Mouse (Mus musculus): ENCODE measurements around the gene Pou2f2.

The Pou2f2 gene

DNA sequence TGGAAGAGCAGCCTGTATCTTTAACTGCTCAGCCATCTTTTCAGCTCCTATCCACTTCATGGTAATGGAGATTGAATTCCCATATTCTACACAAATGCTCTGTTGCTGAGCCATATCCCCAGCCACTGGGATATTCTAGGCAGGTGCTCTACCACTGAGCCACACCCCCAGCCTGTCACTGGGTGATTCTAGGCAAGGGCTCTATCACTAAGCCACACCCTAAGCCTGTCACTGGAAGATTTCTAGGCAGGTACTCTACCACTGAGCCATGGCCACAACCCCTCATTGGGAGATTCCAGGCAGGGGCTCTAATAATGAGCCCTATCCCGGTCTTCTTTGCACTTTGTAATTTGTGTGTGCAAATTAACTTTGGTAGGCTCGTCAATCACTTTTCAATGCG lies 15.6 kb upstream of the Pou2f2 start:
- no peak for DNase-seq (ENCODE audit: low spot score)

DNA sequence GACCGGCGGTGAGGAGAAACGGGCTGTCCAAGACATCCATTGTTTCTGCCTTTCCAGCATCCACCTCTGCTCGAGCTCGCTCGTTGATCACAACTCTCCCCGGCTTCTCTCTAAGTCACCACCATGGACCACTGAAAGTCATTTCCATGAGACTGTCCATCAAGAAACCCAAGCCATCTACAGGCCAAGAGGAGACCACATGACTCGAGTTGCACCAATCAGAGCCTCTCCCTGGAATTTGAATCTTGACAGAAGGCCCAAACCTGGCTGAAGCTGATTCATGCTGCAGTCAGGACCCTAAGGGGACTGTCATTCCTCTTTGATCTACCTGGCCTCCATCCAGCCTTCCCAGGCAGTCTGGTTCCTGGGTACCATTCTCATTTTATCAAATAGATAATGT lies 12.6 kb upstream of the Pou2f2 start:
- DNase-seq (ENCODE audit: low spot score), result no peak

DNA sequence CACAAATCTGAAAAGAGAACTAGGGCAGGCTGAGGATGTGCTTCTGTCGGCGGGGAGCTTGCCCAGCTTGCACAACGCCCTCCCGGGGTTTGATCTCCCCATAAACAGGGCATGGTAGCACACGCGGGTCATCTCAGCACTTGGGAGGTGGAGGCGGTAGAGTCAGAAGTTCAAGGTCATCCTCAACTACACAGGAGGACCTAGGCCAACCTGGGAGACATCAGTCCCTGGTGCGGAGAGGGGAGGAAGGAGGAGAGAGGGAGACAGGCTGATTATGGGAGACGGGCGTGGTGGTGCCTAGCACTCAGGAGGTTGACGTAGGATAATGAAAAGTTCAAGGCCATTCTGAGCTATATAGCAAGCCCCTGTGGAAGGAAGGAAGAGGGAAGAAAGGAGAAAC lies 11.3 kb upstream of the Pou2f2 start:
- no peak for DNase-seq (ENCODE audit: low spot score)

DNA sequence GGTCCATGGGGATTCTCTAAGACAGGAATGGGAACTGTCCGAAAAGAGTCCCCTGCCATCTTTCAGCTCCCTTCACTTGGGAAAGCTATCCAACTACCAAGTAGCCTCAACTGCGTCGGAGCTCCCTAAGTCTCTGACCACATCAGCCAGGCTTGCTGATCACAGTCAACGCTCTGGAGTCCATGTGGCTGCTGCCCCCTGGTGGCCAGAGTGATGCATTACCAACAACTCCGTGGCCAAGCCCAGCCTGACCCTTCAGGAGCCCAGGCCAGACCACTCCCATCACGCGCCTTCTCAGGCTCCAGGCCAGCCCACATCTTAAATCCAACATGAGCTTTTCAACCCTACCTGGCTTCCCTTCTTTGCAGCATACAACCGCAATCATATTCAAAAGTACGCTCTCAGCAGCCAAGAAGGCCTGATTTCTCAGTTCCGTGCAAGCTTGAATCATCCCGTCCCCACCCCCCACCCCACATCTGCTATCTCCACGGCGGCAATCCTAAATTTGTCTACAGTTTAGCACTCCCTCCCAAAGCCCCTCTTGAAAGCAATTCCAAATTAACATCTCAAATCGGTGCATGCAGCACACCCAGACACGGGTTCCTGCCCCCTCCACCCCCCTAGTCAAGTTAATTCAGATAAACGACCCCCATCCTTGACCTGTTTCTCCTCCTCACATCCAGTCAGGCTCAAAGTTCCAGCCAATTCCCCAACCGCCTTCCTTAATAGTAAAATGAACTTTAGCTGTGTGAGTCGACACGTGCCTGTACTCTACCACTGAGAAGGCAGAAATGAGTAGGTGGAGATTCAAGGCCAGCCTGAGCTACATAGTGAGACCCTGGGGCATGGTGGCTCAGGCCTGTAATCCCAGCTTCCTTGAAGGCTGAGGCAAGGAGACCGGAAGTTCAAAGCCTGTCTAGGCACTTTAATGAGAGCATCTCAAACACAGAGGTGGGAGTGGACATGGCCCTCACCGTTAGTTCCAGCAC lies 8.4 kb upstream of the Pou2f2 start:
- DNase-seq (ENCODE audit: low spot score), result peak; percentile 80

DNA sequence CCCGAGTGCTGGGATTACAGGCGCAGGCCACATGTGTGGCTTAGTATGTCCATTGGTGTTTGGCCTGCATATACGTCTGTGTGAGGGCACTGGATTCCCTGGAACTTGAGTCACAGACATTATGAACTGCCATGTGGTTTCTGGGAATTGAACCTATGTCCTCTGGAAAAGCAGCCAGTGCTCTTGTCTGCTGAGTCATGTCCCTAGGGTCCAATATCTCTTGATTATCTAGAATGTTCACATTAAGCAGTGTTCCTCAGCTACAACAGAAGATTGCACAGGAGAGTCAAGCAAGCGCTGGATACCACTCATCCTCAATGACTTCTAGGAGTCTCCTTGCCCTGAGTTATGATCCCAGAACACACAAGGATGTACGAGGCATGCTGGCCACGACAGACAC lies 4.6 kb upstream of the Pou2f2 start:
- DNase-seq (ENCODE audit: low spot score), result peak; percentile 7

DNA sequence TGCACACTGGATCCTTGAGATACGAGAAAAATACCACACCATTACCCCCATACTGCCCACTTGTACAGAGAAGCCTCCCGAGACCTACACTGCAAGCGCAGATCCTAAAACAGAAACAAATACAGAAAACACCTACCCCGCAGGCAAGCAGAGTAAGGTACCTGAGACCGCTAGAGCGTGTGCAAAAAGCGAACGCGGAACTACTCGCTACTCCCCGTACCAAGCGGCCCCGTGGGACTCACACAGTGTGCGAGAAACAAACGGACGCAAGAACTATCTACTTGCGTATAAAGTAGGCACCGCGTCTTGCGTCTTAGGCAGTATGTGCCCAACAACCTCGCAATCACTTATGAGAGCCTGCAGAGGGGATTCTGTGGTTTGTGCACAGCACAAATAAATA lies 2.3 kb upstream of the Pou2f2 start:
- DNase-seq (ENCODE audit: low spot score), result no peak

DNA sequence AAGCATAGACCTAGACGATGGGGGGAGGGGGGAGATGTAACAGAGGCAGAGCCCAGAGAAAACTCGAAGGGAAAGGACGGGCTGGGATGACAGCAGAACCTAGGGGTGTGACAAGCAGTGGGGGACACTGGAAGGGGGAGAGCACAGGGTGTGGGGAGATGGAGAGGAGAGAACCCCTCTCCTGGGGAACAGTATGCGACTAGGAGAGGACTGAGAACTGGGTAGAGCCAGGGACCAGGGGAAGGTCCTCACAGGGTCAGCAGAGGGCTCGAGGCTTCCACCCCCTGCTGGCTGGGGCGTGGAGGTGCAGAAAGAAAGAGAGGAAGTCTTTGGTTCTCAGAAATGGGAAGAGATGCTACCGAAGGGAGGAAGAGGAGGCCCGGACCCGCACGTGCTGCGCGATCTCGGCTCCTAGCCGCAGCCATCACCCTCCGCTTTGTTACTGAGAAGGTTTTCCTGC lies 1.8 kb upstream of the Pou2f2 start:
- no peak for DNase-seq (ENCODE audit: low spot score)

DNA sequence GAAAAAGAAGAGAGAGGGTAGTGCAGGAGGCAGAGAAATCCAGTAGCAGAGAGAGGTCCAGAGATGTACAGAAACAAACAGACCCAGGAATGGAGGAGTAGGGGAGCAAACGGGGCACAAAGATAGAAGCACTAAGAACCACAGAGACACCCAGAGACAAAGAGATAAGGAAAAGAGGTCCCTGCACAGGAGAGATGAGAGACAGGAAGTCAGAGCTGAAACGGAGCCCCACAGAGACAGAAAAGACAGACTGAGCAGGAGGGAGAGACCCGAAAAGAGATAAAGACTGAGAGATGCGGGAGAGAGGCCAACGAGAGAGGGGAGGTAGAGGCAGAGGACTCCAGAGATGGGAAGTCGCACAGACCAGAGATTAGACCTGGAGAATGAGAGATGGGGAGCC lies 986 bp upstream of the Pou2f2 start:
- DNase-seq (ENCODE audit: low spot score), result no peak

DNA sequence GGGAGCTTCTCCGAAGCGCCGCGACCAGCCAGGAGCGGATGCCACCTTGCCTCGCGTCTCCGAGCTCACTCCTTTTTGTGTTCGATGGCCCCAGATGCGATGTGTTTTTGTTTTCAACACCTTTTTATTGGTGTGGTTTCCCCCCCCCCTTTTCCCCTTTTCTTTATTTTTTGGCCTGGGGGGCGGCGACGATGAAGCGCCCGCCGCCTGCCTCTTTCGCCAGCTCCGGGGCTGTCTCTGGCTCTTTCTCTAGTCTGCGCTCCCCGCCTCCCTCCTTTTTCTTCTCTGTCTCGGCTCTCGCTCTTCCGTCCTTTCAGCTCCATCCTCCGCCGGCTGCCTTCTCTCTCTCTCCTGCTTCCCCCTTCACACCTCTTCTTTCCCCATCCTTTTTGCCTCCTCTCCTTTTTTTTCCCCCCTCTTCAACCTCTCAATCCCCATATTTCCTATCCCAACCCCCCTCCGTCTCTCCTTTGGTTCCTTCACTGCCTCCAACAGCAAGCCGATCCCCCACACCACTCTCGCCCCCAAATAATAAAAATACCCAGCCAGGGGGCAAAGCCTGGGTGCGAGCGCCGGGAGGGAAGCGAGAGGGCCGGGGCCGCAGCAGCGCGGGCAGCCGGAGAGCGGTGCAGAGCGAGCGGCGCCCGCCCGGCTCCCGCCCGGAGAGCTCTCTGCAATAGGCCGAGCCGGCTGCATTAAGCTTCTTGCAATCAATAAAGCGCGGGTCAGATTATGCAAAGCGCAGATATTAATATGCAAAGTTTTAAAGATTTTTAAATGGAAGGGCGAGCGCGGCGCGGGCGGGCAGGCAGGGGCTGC lies 530 bp downstream of the Pou2f2 start:
- DNase-seq (ENCODE audit: low spot score), result no peak

DNA sequence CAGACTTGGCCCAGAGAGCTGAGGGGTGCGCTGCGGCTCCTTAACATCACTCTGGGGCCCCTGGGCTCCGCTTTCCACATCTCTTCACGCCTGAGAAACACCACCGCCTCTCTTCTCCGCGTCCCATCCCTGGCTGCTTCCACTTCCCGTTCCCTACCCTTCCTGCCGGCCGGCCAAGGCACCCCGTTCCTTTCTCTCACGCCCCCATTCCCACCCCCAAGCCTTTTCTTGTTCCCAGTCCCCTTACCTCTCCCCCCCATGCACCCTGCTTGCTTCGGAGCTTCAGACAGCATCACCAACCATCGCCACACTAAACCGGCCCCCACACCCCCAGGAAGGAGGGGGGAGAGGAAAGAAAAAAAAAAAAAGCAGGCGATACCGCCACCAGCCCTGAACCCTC lies 1.2 kb downstream of the Pou2f2 start:
- DNase-seq (ENCODE audit: low spot score), result no peak

DNA sequence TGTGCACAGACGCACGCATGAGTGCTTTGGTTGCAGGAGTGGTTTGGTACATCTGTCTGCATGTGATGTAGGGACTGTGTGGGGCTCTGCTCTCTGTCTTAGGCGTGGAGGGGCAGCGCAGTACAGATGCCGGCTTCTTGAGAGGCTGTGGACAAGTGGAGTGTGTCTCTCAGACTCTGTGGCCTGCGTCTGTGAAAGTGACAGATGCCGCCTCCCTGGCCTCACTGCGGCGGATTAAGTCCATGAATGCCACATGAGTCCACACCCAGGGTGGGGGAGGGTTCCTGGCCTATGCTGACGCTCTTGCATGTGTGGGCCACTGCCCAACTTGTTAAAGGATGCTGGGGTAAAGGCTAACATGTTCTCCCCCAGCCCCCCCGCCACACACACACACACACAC lies 5.2 kb downstream of the Pou2f2 start:
- DNase-seq (ENCODE audit: low spot score), result no peak

DNA sequence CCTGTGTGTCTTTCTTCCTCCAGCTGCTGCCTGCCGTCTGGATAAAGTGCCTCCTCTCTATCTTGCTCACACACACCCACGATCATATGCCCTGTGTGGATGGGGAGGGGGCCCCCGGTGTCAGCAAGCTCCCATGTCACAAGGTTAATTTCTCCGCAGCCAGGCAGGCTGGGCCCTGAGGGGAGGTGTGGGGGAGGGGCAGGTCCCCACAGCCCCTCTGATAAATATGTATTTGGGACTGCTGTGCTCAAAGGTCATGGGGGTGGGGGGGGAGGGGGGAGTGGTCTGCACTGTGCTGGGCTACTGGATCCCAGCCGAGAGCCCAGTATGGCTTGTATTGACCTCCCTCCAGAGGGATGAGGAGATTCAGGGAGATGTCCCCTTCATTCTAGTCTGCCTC lies 6.9 kb downstream of the Pou2f2 start:
- no peak for DNase-seq (ENCODE audit: low spot score)

DNA sequence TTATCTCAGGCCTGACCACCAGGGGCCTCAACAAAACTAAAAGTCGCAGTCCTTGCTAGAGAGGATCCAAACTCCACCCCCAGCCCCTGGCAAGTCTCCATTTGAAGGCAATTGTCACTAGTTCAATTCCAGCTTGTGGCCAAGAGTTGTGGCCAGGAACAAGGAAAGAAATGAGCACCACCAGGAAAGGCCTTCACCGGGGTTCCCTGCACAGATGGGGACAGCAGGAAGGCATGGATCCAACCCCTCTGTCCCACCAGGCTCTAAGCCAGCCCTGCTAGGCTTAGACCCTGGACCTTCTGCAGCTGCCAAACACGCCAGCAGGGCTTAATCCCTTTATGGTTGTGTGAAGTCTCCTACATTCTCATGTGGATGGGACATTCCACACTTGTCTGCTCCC lies 8.9 kb downstream of the Pou2f2 start:
- DNase-seq (ENCODE audit: low spot score), result peak; percentile 5

DNA sequence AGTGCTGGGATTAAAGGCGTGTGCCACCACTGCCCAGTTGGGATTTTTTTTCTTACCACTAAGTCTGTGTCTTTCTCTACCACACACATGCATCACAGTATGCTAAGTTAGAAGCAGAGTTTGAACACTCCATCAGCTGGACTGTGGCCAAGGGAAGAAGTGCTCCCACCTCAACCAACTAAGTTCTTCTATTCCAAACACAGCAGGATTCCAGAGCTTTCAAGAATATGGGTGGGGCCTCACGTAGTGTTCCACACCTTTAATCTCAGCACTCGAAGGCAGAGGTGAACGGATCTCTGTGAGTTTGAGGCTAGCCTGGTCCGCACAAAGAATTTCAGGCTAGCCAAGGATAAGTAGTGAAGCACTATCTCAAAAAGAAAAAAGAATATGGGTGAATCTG lies 13.4 kb downstream of the Pou2f2 start:
- DNase-seq (ENCODE audit: low spot score), result no peak

DNA sequence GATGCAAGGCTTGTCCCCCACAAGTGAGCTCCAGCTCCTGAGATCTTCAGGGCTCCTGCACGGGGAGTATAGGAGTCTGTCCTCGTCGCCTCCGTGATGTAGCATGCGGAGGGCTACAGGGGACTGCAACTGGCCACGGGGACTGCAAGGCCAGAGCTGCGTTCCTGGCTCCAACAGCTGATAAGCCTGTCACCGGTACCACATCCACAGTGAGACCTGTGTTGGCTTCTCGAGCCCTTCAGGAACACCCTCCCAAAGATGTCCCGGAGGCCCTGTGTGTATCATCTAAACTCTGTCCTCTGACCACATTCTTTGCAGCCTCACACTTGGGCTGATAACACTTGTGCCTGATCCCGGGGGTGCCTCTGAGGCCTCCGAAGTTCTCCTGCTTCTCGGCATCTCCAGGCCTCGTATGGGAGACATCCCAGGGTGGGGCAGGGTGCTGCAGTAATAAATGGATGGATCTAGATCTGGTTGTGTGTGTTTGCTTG lies 23.3 kb downstream of the Pou2f2 start:
- no peak for DNase-seq (ENCODE audit: low spot score)

DNA sequence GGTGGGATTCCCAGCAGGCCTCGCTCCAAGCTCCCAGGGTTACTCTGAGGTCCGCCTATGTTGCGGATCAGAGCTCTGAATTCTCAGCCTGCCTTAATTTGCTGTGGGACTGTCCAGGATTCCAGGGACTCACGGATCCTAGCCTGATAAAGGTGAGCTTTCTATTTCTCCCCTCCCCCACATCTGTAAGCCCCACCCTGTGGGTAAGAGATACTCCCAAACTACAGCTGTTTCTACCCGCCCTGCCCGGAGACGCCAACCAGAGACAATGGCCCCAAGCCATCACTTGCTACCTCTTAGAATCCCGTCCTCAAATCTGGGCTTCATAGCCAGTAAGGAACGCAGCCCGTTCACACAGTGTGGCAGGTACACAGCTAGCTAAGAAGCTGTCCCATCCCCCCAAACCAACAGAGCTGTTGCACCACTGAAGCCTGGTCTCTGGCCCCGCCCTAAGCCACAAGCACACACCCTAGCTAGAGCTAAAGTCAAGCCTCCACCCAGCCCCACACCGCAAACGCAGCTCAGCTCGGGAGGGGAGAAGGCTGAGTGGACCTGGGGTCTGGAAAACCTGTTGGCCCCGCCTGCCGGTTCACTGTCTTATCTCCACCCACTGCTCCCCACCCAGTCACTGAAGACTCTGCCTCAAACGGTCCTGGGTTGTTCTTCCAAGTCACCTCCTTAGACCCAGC lies 23.9 kb downstream of the Pou2f2 start:
- DNase-seq (ENCODE audit: low spot score), result no peak

DNA sequence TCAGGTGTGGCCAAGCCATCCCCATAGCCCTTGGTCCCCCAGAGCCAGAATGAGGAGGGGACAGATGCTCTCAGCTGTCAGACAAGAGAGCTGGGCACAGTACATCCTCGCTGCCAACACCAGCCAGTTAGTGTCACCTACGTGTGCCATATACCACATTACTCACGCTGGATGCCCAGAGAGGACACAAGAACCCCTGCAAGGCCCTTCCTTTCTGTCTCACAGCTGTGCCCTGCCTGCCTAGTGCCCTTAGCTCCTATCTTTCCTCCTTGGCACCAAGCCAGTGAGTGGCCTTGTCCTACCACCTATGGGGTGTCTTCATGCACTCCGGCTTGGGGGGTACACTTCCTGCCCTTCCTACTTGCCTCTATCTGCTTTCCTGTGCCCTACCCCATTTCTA lies 24.9 kb downstream of the Pou2f2 start:
- DNase-seq (ENCODE audit: low spot score), result no peak

DNA sequence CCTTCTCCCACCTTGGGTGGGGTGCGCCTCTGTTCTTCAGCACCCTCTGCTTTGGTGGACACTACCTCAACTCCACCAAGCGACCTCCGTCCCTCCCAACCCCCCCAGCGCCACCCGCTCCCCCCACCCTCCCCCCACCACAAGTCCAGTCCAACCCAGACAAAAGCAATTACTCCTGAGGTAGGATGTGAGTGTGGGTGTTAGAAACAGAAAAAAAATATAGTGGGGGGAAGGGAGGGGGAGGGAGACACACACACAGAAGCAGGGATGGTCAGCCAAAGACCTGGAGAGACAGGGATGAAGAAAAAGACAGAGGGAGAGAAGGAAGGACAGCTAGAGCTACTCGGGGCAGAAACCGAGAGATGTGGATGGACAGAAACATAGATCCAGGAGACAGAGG lies 25.7 kb downstream of the Pou2f2 start:
- DNase-seq (ENCODE audit: low spot score), result no peak

DNA sequence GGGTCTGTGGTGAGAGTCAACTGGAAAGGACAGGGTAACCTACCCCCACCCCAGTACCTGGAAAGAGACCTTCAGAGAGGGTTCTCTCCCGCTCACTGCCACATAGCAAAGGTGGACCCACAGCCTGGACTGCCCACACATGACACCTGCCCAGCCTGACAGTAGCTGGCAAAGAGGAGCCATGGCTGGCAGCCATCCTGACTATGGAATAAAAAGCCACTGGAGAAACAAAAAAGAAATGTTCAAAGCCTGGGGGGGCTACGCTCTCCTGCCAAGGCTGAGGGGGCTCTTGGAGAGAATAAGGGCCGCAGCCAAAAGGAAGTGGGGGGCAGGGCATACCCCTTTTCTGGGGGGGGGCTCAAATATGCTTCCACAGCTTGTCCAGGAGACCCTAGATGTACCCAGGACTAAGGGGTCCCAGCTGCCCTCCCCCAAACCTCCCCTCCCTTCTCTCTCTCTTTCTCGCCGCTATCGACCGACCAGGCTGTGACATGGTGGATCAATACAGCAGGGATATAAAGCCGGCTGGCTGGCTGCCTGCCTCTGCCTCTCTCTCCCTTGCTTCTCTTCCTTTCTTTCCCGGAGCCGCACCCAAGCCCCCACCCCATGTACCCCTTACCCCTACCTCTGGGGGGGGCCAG lies 27.5 kb downstream of the Pou2f2 start:
- DNase-seq (ENCODE audit: low spot score), result no peak

DNA sequence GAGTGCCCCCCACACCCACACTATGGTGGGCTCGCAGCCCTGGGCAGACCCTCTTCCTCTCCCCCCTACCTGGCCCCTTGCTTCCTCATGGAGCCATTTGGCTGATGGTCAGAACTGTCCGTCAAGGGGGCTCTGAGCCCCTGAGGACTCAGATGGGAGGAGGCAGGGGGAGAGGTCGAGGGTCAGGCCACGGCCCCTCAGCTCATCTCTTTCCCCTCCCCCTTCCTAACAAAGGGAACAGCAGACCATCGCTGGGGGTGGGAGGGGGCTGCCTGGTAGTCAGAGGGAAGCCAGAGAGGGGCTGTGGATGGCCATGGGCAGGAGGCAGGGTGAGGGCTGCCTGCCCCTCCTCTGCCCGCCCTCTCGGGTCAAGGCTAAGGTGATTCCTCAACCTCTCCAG lies 28.5 kb downstream of the Pou2f2 start:
- no peak for DNase-seq (ENCODE audit: low spot score)

DNA sequence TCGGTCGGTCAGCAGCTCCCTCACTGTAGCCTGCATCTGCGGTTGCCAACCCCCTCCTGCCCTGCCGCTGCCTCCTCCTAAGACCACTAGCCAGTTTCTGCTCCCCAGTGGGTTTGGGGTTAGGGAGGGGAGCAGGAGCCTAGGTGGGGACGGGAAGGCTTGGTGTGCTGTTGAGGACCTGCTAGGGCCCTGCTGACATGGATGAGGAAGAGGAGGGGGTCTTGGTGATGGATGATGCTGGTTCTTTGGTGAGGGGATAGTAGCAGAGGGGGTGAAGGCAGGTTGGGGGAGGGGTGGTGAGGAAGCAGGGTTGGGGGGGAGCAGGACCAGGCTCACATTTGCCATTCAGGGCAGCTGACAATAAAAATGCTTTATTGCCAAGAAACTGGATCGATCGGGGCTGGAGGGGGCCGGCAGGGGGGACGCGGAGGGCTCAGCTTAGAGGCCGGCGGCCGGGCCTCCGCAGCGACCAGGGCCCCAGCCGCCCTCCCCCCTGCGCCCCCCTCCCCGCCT lies 29.3 kb downstream of the Pou2f2 start:
- no peak for DNase-seq (ENCODE audit: low spot score)

DNA sequence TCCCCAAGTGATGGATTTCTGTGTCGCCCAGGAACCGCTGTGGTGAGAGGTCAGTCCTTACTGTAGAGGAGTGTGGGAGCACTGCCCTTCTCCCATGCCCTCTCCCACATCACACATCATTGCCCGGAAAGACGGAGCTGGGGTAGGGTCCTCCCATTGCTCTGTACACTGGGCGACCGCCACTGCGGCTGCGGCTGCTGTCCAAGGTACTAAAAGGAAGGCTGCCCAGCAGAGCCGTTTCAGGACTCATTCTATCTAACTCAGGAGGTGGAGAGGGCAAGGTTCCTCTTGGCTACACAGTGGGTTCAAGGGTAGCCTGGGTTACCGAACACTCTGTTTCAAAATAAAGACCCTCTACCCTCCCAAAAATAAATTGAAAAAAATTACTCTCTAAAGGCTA lies 33.6 kb downstream of the Pou2f2 start:
- no peak for DNase-seq (ENCODE audit: low spot score)

All from adipocyte (in vitro differentiated cells).